Mouse (Mus musculus): ENCODE data around the gene Saal1.

DNA sequence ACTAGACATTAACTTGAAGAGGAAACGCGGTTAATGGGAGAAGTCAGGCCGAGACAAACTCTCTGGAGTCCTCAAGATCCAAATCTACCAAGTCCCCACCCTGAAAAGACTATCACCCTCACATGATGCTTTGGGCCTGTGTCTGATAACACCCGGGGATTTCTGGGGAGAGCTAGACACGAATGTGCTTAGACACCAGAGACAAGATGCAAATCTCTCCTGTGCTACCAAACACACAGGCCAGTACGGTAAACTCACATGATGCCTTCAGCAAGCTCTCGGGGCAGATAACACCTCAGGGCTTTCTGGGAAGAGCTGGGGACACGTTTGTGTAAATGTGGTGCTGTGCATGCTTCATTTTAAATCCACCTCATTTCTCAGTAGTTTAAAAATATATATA lies 34.6 kb downstream of the Saal1 start:
- no peak for TF ChIP-seq CTCF (IDR thresholded peaks at IDR 0.05; ENCODE audit: borderline replicate concordance, insufficient read depth, low read length)
- TF ChIP-seq POLR2A (IDR thresholded peaks at IDR 0.05; ENCODE audit: low read depth, low read length) = no peak
